Mouse (Mus musculus) hindbrain, embryonic 11.5 days (tissue): Measurements from ENCODE around the gene Kmt2a. TPM values are rescaled to one million over a fixed set of nuclear protein-coding genes. Genes with fewer than 3 reads are reported as not detected.
A peak's percentile ranks its signal among the peaks of the same experiment; 100 is the strongest.

ENCODE experiments used
- ATAC-seq: fragments of 200-750 bp; cut with Nextera tagmentation; 2 replicates; pipeline ENCODE4 v1.8.0; 2017; ENCODE audit warnings: mild to moderate bottlenecking, moderate TSS enrichment, moderate library complexity; ENCODE audit not compliant: low FRiP score
- DNase-seq: peaks from one replicate; pipeline ENCODE4 v3.0.0-alpha.2; 2015; ENCODE audit warnings: low spot score
- H3K27ac ChIP-seq: fragments of 300-500 bp; sonication (generic); 2 replicates; pipeline ENCODE4 v1.5.1; 2014; ENCODE audit warnings: mild to moderate bottlenecking, low read depth, low read length
- H3K27me3 ChIP-seq: fragments of 300-500 bp; sonication (generic); 2 replicates; pipeline ENCODE4 v1.6.1; 2014; ENCODE audit warnings: mild to moderate bottlenecking, low read length, moderate library complexity, mixed read lengths; ENCODE audit not compliant: control insufficient read depth, insufficient read depth
- H3K36me3 ChIP-seq: fragments of 300-500 bp; sonication (generic); 2 replicates; pipeline ENCODE4 v1.6.1; 2014; ENCODE audit warnings: mild to moderate bottlenecking, low read length, moderate library complexity, mixed read lengths; ENCODE audit not compliant: control insufficient read depth, insufficient read depth
- H3K4me1 ChIP-seq: fragments of 300-500 bp; sonication (generic); replicated peaks from 2 replicates; pipeline ENCODE4 v1.6.1; 2014; ENCODE audit warnings: low read length, mixed read lengths; ENCODE audit not compliant: control insufficient read depth, insufficient read depth
- H3K4me2 ChIP-seq: fragments of 300-500 bp; sonication (generic); replicated peaks from 2 replicates; pipeline ENCODE4 v1.6.1; 2014; ENCODE audit warnings: mild to moderate bottlenecking, low read depth, low read length
- H3K4me3 ChIP-seq: fragments of 300-500 bp; sonication (generic); 2 replicates; pipeline ENCODE4 v1.5.1; 2014; ENCODE audit warnings: low read depth, low read length
- H3K9ac ChIP-seq: fragments of 300-500 bp; sonication (generic); 2 replicates; pipeline ENCODE4 v1.6.1; 2014; ENCODE audit warnings: low read depth, low read length
- H3K9me3 ChIP-seq: fragments of 300-500 bp; sonication (generic); 2 replicates; pipeline ENCODE4 v1.6.1; 2016; ENCODE audit warnings: low read length; ENCODE audit not compliant: control insufficient read depth
- WGBS: fragments of 180-500 bp; shearing (Covaris S2); extraction: QIAGEN DNeasy Blood & Tissue Kit; methylation state at CpG from one replicate; pipeline ENCODE4 v1.1.7; 2014; 5-methylcytosine and 5-hydroxymethylcytosine counted together
- polyA plus RNA-seq: library from polyadenylated mRNA; unstranded; fragments of >200 nt; fragmentation: Nextera tagmentation; extraction: Ambion mirVana; gene quantifications from 2 replicates; pipeline ENCODE4 v1.2.1, GENCODE M21; 2014

The Kmt2a gene
- 17.3 and 26.2 TPM in 2 replicates for polyA plus RNA-seq

DNA sequence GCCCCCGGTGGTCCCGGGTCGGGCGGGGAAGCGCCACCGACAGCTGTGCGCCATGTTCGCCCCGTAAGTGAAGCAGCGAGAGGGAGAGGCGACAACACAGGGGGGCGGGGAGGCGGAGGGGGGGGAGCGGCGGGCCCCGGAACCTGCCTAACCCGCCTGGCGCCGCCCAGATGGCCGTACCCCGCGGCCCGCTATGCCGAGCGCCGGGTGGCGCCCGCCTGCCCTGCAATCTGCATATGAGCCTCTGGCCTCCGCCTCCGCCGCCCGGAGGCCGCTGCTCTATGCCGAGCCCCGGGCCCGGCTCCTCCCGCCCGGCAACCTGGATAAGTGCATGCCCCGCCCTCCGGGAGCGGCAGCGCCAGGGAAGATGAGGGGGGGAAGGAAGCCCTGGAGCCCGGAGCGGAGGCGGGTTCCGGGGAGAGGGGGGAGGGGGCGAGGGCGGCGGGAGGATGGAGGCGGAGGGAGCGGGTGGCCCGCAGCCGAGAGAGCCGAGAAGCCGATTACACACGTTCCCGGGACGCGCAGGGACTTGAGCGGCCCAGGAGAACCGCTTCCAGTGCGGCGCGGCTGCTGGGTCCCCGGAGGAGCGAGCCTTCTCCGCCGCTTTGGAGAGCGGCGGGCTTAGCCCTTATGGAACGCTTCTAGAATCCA lies at the start of gene Kmt2a:
Gene Kmt2a, minus strand, starts transcription at position 76 of the 651 bp plus-strand sequence.
- Histone ChIP-seq H3K4me3 (peak within 1 kb of the TSS; percentile 99), H3K9me3 (no peaks in the 10 kb centered on the region), H3K9ac (peak within 1 kb of the TSS; percentile 98), H3K27me3 (no peaks in the 10 kb centered on the region), H3K36me3 (no peaks in the 10 kb centered on the region), H3K4me1 (peaks cover 5% of the 10 kb centered on the region; the same call in 1 of the 2 replicates), H3K27ac (peak within 1 kb of the TSS; percentile 99), H3K4me2 (peak within 1 kb of the TSS; percentile 91)
- ATAC-seq = peak; percentile 66
- DNase-seq = peak; percentile 98
- whole genome bisulfite sequencing = under 1% methylated on average over 49 of the region's 71 CpGs

DNA sequence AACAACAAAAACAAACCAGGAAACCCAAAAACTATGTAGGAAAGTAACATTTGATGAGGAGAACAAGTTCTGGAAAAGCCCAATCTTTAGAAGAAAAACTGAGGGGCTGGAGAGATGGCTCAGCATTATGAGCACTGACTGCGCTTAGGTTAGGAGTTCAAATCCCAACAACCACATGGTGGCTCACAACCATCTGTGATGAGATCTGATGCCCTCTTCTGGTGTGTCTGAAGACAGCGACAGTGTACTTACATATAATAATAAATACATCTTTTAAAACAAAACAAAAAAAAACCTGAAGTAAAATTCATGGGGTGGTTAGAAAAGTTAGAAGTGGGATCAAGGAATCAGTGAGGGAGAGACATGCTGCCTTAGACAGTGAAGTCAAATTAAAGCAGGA lies 40.4 kb upstream of the Kmt2a start:
- no peak for DNase-seq
- Histone ChIP-seq H3K4me1 (no peaks in the 10 kb centered on the region), H3K9me3 (no peaks in the 10 kb centered on the region), H3K36me3 (no peaks in the 10 kb centered on the region), H3K27me3 (no peaks in the 10 kb centered on the region), H3K27ac (no peak overlapping the region), H3K4me2 (peak overlapping the region; percentile 52), H3K4me3 (peak overlapping the region; percentile 99), H3K9ac (no peak overlapping the region; the same call in 1 of the 2 replicates)
- WGBS = 71% methylated on average over 2 of the region's 2 CpGs
- ATAC-seq = no peak

DNA sequence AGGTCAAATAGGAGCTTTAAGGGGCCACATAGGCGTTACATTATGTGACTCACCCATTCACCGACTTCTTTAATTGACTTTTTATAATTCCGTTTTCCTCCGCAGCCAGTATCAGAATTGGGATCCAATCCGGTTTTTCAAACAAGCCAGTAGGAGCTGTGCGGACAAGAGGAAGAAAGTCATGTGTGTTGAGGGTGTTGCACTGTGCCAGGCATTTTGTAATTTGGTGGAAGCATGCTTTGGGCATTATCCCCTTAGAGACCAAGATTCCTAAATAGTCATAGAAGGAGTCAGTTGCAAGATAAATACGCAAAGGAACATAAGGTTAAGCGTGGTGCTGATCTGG lies 40.0 kb upstream of the Kmt2a start:
- Histone ChIP-seq H3K4me1 (no peaks in the 10 kb centered on the region), H3K9me3 (no peaks in the 10 kb centered on the region), H3K4me3 (peak overlapping the region; percentile 99), H3K27me3 (no peaks in the 10 kb centered on the region), H3K9ac (peak overlapping the region; percentile 91), H3K27ac (peak overlapping the region; percentile 82), H3K36me3 (no peaks in the 10 kb centered on the region), H3K4me2 (peak overlapping the region; percentile 52)
- peak; percentile 78 for ATAC-seq
- no peak for DNase-seq
- WGBS = under 1% methylated on average over 8 of the region's 8 CpGs

DNA sequence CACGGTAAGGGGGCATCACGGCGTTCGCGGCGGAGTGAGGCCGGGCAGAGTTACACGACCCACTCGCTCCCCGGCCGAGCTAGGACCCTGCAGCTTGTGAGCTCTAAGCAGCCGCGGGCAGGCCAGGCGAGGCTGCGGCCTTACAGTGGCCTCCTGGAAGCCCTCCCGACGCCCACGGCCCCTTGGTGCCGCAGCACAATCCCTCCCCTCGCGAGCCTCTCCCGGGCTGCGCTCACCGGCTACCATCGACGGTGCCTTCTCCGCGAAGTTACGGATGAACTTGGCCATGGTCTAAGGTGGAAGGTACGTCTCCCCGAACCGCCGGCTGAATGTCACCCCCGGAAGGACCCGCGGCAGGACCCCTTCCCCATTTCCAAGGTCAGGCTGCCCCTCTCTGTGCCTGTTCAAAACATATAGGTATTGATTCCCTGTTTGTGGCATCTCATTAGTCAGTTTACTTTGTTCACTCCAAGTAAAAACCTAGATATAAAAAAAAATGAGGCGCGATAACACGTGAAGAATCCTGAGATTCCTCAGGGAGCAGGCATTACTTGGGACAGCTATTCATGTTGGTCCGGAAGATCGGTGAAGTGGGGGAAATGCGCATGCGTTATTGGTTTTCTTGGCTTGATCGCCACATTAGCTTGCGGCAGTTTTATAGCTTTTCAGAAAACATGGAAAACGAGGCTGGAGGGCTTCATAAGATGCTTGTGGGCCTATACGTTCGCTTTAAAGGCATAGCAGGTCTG lies 39.5 kb upstream of the Kmt2a start, which contains the start of gene Atp5l:
Gene Atp5l, minus strand, starts transcription at position 369 of the 749 bp plus-strand sequence.
- Histone ChIP-seq H3K4me2 (peak within 1 kb of the TSS; percentile 79), H3K27ac (peak within 1 kb of the TSS; percentile 82), H3K4me1 (no peaks in the 10 kb centered on the region), H3K27me3 (no peaks in the 10 kb centered on the region), H3K9ac (peak within 1 kb of the TSS; percentile 91), H3K9me3 (no peaks in the 10 kb centered on the region), H3K36me3 (no peaks in the 10 kb centered on the region), H3K4me3 (peak within 1 kb of the TSS; percentile 99)
- DNase-seq = peak; percentile 92
- under 1% methylated on average over 48 of the region's 48 CpGs for WGBS
- ATAC-seq = peak; percentile 84

DNA sequence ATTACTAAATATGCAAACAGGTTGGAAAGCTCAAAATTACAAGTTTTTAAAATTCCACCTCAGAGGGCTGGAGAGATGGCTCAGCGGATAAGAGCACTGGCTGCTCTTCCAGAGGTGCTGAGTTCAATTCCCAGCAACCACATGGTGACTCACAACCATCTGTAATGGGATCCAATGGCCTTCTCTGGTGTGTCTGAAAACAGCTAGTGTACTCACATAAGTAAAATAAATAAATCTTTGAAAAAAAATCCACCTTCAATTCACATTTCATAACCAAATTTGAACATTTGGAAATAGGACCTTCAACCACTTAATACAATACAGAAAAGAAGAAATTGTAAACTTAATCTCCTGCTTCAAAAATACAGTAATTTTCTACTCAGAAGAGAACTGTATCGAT lies 38.5 kb upstream of the Kmt2a start:
- Histone ChIP-seq H3K36me3 (no peaks in the 10 kb centered on the region), H3K4me2 (peak overlapping the region; percentile 79), H3K4me3 (peak overlapping the region; percentile 99), H3K27ac (no peak overlapping the region), H3K9ac (peak overlapping the region; percentile 91), H3K9me3 (no peaks in the 10 kb centered on the region), H3K27me3 (no peaks in the 10 kb centered on the region), H3K4me1 (no peaks in the 10 kb centered on the region)
- DNase-seq = no peak
- no peak for ATAC-seq
- WGBS = 37% methylated on average over 2 of the region's 2 CpGs

DNA sequence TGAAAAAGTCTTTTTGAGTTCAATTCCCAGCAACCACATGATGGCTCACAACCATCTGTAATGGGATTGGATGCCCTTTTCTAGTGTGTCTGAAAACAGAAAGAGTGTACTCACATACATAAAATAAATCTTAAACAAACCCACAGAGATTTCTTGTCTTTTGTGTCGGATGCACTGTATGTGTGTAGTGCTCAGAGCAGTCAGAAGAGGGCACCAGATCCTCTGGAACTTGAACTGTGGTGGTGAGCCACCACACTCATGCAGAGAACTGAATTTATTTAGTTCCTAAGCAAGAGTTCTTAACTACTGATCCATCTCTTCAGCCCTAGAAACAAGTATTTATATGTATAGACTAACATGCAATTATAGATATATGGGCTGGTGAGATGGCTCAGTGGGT lies 35.1 kb upstream of the Kmt2a start:
- Histone ChIP-seq H3K4me1 (no peaks in the 10 kb centered on the region), H3K9ac (no peak overlapping the region), H3K4me3 (no peak overlapping the region), H3K36me3 (no peaks in the 10 kb centered on the region), H3K27ac (no peak overlapping the region), H3K4me2 (no peak overlapping the region), H3K27me3 (no peaks in the 10 kb centered on the region), H3K9me3 (no peaks in the 10 kb centered on the region)
- peak; percentile 48 for DNase-seq
- WGBS = 53% methylated on average over 1 of the region's 1 CpGs
- no peak for ATAC-seq

DNA sequence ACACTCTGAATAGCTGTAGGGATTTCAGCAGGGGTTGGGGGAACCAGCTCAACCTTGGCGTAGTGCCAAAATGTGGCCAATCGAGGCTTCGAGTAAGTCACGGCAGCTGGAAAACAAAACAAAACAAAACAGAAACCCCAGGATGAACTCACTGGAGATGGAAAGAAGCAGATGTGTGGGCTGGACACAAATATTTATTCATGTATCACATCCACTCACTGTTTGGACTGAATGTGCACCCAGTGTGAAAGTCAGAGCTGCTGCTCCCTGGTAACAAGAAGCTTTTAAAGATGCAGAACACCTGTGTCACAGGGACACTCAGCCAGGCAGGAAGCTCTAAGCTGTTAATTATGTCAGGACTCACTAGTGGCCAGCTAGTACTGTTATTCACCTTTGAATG lies 33.6 kb upstream of the Kmt2a start:
- Histone ChIP-seq H3K9ac (no peak overlapping the region), H3K4me1 (no peaks in the 10 kb centered on the region), H3K27ac (no peak overlapping the region), H3K36me3 (no peaks in the 10 kb centered on the region), H3K9me3 (no peaks in the 10 kb centered on the region), H3K4me2 (no peak overlapping the region), H3K27me3 (no peaks in the 10 kb centered on the region), H3K4me3 (no peak overlapping the region)
- DNase-seq = no peak
- no peak for ATAC-seq
- WGBS = 61% methylated on average over 4 of the region's 4 CpGs

DNA sequence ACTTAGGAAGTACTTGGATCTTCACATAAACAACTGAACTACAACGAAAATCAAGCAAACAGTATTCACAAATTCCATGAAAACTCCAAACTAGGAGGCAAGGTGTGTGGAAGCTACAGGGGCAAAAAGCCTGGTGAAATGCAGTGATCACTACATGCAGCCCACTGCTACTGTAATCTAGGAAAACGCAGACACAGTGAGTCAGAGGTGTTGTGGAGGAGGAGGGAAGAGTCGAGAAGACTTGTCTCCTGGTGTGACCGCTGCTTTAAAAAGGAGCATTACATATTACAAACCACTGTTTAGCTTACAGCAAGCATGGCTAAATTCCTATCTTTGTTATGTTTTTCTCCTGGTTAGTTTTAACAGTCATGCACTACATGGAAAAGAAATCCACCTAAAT lies 30.3 kb upstream of the Kmt2a start:
- H3K4me1 ChIP-seq = no peaks in the 10 kb centered on the region
- ATAC-seq (no peak), DNase-seq (no peak)
- no peaks in the 10 kb centered on the region for H3K27me3 ChIP-seq
- no peak overlapping the region for H3K27ac ChIP-seq
- no peaks in the 10 kb centered on the region for H3K36me3 ChIP-seq
- no peak overlapping the region for H3K9ac ChIP-seq
- no peaks in the 10 kb centered on the region for H3K9me3 ChIP-seq
- H3K4me3 ChIP-seq = no peak overlapping the region
- no peak overlapping the region for H3K4me2 ChIP-seq
- WGBS = 92% methylated on average over 4 of the region's 4 CpGs

DNA sequence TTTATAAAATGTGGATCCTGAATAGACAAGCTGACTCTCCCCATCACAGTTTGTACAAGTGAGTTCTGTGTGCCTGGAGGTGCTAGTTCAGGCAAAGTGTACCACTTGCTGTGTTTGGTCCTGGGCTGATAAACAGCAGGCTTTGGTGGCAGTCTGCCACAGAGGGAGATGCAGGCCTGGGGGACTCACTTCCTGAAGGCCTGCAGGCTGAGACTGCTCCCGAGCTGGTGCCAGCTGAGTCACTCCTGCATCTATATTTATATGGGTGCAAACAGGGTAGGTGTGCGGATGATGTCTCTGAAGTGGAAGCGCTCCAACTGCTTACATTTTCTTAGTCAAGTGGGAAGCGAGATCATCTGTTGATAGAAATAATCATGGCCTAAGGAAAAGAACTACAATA lies 24.5 kb upstream of the Kmt2a start:
- no peak for DNase-seq
- ATAC-seq = no peak
- Histone ChIP-seq H3K27ac (no peak overlapping the region), H3K36me3 (no peaks in the 10 kb centered on the region), H3K4me3 (no peak overlapping the region), H3K27me3 (no peaks in the 10 kb centered on the region), H3K9ac (no peak overlapping the region), H3K9me3 (no peaks in the 10 kb centered on the region), H3K4me2 (no peak overlapping the region), H3K4me1 (no peaks in the 10 kb centered on the region)
- 90% methylated on average over 4 of the region's 4 CpGs for WGBS
